Mouse (Mus musculus) granulocyte monocyte progenitor cell, adult 5-6 weeks (primary cell): ENCODE measurements around the gene Zfp110. TPM values are rescaled to one million over a fixed set of nuclear protein-coding genes. Genes with fewer than 3 reads are reported as not detected.
"Not testable (repeated sequence)": the region's sequence is repeated elsewhere in the genome, so short reads cannot be mapped to it uniquely, and the experiment has no call there.

Source experiments
- ATAC-seq: replicated peaks from 2 replicates; pipeline ENCODE4 v1.8.0; 2016; ENCODE audit warnings: mild to moderate bottlenecking, moderate TSS enrichment, inconsistent platforms; ENCODE audit not compliant: poor library complexity, severe bottlenecking
- total RNA-seq, 2 experiments: library from RNA; stranded (forward) in 1 of 2; stranded (reverse) in 1 of 2; fragments of 200-712, 200-1000 nt in 1 of 2; fragments of >200 nt in 1 of 2; fragmentation: Nextera tagmentation in 1 of 2; gene quantifications; 2 replicates each; pipeline ENCODE4 v1.2.3; 2014 to 2017

Zfp110 gene
- total RNA-seq (2014; fragmentation: Nextera tagmentation), result 28.1 and 34.8 TPM in 2 replicates
- total RNA-seq (2017), result 38.2 and 45.9 TPM in 2 replicates

DNA sequence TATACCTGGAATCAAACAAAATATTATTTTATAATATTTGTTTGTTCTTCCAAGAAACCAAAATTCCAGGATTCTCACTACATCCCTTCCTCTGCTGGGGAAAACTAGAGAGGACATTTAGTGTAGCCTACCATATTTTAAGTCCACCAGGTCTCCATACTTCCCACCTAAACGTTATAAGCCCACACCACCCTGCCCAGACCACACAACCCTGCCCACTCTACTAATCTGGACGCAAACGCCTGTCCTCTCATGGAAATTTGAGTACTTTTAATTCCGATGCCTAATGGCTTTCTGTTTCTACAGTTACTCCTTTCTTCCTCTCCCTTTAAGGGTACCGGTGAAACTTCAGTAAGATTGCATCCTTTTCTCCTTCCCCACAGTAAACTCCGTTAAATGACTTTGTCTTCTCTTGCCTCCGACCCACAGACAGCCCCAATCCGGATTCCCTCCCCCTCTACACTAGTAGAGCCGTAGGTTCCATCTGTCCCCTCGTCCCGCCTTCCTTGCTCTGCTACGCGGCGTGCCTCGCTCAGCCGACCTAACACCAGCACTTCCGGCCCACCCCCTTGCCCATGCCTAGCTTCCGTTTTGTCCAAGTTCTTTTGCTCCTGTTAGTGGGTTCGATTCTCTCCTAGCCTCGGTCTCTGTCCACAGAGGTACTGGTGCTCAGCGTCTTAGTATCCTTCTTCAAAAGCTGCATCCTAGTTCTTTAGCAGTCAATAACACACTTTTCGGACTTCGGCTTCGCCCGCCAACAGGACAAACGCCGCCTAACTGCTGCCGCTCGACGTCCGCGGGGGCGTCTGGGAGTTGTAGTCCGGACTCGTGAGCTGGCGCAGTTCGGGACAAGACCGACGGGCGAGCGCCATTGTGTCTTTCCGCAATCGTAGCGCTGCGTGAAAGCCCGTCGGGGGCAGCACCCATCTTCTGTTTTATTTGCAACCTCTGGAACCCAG lies at the start of gene Zfp110:
TSS of gene Zfp110 (plus strand) at position 600 of the 959 bp plus-strand sequence.
- ATAC-seq, result peak; percentile 95

DNA sequence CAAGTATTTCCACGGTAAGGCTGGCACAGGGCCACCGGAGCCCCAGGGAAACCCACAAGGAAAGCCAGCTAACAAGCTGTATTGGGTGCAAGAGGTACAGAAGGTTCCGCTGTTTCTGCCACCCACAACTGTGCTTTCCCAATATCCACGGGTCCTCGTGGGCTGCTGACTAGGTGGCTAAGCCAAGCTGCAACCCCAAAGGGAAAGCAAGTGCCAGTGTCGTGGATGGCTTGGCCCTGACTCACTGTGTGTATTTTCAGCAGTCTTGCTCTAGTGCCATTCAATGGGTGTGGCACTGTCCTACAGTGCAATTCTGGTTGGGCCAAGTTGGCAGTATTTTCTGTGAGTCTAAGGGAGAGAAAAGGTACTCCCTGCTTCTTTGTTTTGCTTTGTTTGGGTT lies 47.2 kb upstream of the Zfp110 start:
- ATAC-seq, result no peak; the same call in 1 of the 2 replicates

DNA sequence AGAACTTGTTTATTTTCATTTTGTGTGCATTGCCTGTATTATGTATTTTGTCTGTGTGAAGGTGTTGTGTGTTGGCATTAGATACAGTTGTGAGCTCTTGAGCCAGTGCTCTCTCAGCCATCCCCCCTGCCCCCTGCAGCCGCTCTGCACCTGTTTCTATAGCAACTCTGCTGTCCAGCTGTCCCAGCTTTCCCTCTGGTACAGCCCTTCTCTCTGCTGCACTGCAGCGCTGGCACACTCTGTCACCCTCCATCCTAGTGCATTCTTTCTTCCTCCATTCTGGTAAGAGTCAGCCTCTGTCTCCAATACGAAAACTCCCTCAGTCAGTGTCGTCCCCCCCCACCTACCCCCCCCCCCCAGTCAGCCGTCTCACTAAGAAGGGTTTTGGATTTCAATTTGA lies 46.5 kb upstream of the Zfp110 start:
- ATAC-seq, result no peak

DNA sequence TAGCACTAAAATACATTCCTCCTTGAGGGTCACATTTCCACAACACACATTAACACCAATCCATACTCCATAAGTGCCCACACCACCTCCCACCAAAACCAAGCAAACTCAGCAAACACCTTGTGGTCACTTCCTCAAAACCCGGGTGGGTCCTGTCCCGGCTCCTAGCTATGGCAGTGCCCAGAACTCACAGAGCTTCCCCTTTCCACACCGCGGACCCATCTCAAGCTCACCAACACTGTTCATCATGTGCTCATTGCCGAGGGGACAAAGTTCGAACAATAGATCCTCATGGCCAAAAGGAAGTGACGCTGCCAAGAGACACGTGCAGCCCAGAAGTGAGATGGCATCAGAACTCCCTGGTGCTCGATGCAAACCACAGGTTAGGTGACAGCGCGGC lies 41.9 kb upstream of the Zfp110 start:
- ATAC-seq, result peak; percentile 92

DNA sequence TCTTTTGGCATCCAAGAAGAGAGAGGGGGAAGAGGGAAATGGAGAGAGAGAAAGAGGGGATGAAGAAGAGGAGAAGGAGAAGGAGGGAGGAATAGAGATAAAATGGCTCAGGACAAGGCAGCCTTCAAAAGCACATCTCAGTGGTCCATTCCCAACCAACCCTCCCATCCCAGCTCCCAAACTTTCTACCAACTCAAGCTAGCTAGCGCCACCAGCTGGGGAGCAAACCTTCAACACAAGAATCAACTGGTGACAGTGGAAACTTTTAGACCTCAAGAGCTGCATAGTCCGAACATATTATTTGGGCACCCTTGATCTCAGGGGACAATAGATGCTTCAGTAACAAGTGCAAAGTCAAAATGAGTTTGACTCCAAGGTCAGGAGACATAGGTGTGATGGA lies 36.6 kb upstream of the Zfp110 start:
- no peak for ATAC-seq

DNA sequence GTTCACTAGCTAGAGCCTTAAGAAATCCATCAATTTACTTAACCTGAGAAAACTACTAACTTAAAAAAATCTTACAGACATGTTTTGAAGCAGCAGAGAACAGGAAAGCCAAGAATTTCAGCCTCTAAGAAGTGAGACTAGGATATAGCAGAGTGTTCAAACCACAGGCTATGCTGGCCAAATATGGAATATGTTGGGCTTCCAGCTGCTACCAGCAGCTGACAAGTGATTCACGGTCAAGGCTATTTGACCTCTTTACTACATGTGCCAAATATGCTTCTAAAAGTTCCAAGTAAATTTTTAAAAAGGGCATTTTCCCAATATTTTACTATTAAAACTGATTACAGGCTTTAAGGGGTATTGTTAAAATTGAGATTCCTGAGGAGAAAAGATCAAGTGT lies 35.0 kb upstream of the Zfp110 start:
- no peak for ATAC-seq

DNA sequence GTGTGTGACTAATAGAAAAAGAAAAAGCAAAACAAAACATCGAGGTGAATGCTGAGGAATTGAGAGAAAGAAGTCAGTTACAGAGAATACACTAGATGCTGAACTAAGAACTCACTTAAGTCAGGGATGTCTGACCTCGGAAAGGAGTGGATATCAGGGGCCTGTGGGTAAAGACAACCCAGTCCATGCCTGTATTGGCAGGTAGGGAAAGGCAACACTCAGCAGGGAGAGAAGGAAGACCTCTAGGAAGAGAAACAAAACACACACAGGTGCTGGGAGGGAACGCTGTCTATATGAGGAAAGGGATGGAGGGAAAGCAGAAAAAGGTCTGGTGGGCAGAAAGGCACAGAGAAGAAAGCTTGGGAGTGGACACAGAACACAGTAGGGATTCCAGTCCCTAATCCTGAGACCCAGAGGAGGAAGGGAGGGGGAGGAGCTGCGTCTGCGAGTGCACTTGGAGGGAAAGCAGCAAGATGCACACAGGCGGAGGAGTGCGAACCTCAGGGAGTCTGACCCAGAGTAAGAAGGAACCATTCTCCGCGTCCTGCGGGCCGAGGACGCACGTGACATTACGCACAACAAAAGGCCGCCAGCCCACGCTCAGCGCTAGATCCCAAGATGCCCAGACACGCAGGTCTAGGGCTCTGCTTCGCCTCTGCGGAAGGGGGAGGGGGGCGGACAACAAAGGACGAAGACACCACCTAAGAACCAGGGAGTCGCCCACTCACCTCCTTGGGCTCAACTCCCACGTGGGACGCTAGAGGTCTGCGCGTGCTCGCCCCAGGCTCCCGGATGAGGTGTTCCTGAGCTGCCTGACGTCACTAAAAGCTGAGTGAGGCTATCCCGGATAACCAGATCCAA lies 31.5 kb upstream of the Zfp110 start, which contains the start of gene Zscan18:
TSS of gene Zscan18 (minus strand) at position 770 of the 861 bp plus-strand sequence.
- peak; percentile 96 for ATAC-seq

DNA sequence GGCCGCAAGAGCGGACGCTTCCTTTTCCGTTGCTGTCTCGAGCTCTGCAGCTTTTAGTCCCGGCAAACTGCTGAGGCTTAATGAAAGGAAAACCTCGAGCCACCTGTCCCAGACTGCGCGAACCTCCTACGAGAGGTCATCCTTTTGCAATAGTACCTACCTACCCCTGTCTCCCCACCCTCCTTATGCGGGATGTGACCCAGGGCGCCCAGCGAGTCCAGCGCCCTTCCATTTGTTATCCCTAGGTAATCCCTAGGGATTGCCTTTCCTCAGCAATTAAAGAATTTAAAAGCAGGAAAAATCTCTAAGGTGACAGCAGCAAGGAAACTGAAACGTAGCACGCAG lies 30.9 kb upstream of the Zfp110 start:
- no peak for ATAC-seq

DNA sequence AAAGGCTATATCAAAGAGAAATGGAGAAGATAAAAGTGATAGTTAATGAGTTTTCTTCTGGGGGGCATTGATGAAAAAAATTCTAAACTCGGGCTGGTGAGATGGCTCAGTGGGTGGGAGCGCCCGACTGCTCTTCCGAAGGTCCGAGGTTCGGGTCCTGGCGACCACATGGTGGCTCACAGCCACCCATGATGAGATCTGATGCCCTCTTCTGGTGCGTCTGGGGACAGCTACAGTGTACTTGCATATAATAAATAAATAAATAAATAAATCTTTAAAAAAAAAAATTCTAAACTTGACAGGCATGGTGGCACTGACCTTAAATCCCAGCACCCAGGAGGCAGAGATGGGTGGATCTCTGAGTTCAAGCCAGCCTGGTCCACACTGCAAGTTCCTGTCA lies 19.0 kb upstream of the Zfp110 start:
- no peak for ATAC-seq

DNA sequence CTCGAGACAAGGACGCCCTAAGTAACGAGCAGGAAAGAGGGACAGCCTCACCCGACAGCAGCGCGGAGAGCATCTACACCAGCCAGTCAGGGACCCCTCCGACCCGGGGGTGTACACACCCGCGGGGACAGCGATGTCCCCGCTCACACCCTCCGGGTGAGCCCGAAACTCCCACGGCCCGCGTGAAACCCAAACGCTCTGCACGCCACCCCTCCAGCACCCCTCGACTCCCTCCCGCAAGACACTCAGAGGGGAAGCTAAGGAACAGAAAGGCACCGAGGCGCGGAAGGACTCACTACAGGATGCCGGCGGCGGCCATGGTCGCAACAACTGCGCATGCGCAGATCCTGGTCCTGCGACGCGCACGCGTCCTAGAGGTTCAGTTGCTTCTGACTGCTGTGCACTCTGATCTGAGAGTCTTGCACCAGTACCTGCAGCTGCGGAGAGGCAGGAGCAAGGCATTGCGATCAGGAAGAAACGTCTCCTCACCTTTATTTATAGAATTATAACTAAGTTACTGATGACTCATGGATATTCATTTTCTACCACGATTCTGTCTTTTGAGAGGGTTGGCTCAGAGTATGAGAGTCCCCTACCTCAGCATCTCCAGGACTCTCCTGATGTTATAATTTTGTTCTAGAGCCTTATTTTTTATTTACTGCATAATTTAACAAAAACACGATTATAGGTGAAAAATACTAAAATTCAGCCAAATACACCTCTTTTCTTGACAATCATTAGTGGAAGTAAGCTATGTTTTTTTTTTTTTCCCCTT lies 15.9 kb upstream of the Zfp110 start, which contains the start of gene Zfp329:
TSS of gene Zfp329 (minus strand) at position 338 of the 775 bp plus-strand sequence.
- ATAC-seq, result peak; percentile 99

DNA sequence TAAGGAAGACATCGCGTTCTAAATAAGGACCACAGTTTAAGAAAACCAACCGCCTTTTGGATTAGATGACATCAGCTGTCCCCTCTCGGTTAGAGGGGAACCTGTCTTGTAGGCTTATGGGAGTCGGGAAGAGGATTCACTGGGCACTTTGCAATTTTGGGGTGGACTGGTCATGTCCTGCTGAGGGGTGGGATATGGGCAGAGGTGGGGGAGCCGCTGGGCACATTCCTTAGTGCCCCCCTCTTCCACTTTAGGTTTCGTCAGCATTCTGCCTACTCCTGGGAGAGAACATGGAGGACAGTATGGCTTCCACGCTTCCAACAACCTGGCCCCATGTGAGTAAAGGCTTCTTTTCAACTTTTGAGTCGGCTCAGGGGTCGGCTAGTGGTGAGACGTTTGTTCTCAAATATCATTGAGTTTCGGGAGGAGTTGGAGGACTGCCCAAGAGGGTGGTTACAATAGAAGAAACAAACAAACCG lies 671 bp downstream of the Zfp110 start:
- ATAC-seq, result peak; percentile 39

DNA sequence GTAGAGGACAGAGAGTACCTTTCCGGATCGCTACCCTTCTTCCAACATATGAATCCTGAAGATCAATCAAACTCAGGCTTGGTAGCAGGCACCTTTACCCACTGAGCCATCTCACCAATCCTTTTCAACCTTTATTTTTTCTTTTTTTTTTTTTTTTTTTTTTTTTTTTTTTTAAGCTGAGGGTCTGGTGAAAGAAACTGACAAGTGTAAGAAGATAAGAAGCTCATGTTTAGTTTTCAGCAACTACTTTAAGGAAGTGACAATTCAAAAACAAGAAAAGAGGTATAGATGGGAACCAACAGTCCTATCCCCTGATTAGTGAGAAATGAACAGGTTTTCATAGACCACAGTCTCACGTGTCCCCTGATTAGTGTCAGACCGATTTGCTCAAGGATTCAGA lies 1.2 kb downstream of the Zfp110 start:
- no peak for ATAC-seq

DNA sequence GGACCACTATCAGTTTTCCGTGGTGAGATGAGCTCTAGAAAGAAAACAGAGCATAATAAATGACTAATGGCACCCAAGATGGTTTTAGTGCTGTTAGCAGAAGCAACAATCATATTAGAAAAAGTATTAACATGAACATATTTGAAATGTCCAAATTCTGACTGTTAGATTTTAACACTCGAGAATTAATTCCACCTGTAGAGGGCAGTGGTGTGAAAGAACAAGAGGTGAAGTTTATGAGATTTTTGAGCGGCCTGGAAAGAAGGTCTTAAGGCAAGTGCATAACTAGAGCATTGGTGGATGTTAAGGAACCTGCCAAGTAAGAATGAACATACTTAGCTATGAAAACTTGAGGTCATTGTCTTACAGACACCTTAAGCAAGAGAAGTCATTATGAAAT lies 39.7 kb downstream of the Zfp110 start:
- ATAC-seq, result peak; percentile 74

DNA sequence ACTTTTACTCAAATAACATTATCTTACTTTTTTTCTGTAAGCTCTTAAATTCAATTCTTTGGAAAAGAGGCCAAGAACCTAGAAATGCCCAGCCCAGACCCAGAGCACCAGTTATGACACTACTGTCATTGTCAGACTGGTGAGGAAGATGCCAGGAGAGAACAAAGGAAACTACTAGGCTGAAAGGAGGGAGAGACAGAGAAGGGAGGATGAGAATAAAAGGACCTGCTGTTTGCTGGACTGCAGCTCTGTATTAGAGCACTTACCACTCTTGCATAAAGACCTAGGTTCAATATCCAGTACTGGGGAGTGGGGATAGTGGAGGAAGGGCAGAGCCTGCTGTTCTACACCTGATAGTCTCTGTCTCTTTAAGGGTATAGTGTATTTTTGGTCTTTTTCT lies 45.5 kb downstream of the Zfp110 start:
- no peak for ATAC-seq

DNA sequence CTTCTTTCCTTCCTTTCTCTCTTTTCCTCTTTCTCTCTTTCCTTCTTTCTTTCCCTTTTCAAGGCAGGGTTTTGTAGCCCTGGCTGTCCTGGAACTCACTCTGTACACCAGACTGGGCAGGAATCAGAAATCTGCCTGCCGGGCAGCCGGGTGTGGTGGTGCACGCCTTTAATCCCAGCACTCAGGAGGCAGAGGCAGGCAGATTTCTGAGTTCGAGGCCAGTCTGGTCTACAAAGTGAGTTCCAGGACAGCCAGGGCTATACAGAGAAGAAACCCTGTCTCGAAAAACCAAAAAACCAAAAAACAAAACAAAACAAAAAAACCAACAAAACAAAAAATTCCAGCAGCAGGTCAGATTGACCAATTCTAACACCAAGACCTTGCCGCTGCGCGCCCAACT lies 45.9 kb downstream of the Zfp110 start:
- ATAC-seq, result not testable (repeated sequence)

DNA sequence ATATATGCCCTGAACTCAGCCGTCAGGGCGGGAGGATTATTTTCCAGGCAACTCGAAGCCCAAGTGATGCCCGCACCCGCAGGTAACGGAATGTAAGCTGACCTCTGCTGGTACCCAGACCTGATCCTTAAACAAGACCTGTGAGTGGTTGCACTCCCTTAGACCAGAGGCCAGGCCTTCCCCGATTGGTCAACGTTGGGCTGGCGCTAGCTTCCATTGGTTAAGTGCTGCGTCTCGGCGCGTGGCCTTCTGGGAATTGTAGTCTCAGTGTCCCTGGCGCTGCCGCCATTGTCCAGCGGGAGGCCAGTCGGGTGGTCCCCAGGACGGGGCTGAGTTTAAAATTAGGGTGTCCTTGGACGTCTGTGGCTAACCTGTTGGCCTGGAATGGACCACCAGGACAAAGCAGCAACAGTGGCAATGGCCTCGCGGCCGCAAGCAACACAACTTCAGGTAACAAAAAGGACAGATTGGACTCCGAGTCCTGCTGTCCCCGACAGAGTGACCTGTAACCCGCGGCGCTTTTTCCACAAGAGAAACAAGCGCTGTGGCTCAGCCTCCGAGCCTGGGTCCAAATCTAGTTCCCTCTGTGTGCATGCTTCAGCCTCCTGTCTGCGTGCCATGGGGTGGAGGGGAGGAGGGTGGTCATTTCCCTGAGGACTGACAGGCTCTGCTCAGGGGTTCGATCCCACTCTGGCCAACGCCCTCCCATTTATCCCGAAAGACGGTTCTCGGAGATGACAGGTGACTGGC lies 46.5 kb downstream of the Zfp110 start, which contains the start of gene Zfp128:
TSS of gene Zfp128 (plus strand) at position 267 of the 750 bp plus-strand sequence.
- ATAC-seq, result peak; percentile 99

DNA sequence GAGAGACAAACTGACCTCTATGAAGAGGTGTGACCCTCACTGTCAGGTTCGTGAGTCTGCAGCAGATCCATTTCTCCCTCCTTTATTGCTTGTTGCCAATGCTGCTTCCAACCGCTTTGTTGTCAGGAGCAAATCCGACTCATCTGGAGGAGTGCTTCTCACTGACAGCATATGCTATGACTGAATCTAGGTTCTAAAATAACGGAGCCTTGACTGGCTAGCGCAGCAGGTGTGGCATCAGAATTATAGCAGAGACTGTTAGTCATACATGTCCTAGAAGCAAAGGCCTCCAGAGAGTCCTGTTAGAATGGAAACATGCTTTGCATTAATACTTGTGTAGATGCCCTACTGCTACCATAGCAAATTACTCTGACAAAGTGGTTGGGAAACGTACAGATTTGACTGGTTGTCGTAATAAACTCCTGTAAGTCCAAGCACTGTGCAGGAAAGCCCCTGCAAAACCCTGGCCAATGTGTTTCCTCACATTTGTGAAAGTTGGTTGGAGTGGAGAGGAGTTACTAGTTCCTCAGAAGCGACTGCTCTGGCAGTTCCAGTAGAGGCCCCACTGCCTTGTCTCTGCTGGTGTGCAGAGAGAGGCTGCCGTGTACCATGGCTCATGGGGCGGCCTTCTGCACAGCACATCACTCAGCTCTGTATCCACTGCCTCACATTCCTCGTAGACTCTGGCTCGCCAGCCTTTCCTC lies 52.2 kb downstream of the Zfp110 start:
- peak; percentile 67 for ATAC-seq

DNA sequence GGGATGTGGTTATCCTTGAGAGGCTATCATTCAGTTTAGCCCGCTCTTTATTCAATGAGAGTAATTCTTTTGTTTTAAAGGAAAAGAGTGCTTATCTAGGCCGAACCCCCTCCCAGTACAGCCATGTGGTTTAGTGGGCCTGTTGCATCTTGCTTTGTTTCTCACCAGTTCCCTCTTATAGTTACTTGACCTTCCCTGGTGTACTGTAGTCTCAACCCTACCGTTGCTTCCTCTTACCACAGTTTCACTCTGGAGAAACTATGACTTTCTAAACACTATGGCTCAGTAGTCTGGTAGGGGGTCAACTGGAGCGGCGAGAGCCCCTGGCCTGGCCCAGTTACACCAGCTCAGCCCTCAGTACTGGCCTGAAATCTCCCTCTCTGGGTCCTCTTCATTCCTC lies 53.0 kb downstream of the Zfp110 start:
- peak; percentile 88 for ATAC-seq

DNA sequence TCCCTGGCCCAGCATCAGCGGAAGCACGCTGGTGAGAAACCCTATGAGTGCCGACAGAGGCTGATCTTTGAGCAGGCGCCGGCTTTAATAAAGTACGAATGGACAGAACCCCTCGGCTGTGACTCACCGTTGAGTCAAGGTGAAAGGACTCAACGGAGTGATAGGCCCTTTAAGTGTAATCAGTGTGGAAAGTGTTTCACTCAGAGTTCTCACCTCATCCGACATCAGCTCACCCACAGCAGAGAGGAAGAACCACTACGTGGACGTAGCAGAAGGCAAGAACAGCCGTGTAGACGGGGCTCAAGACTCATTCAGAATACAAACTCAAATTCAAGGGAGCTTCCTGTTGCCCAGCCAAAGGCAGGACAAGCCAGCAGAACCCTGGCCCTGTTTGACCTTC lies 56.4 kb downstream of the Zfp110 start:
- ATAC-seq, result no peak
